Mouse (Mus musculus): ENCODE data around the gene Ptms. TPM values are rescaled to one million over a fixed set of nuclear protein-coding genes. Genes with fewer than 3 reads are reported as not detected.
"Not testable (repeated sequence)": the region's sequence is repeated elsewhere in the genome, so short reads cannot be mapped to it uniquely, and the experiment has no call there.

The Ptms gene
- polyA plus RNA-seq, 1 experiment from 2014 or later: 47.6 TPM

DNA sequence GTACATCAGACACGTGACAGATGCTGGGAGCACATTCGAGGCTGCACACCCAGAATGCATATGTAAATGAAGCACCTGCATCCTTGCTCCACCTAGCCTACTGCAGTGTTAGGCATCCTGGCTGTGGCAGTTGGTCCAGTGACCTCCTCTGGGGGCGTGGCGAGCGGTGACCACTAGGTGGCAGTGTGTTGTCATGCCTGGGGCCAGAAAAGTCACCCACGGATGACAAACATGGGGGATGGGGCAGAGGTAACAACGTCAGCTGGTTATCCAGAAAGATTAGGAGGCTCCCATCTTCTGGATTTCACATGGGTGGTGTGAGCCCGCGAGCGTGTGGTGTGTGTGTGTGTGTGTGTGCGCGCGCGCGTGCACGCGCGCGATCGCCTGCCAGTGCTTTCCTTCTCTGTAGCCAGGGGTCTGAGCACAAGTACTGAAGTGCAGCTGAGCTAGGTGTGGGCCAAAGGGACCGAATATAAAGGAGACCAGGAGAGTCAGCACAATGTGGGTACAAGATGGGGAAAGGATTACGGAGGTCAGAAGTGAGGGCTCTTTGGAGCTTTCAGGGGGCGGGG, 16.2 kb downstream of the Ptms start:
- Histone ChIP-seq H3K4me3 (replicated peaks) (peak overlapping the region; percentile 68), H3K9me3 (replicated peaks) (no peaks in the 10 kb centered on the region), H3K27ac (peak overlapping the region; percentile 85), H3K4me1 (replicated peaks) (peaks cover 13% of the 10 kb centered on the region), H3K27me3 (peaks cover 17% of the 10 kb centered on the region), H3K9ac (peak overlapping the region; percentile 72), H3K36me3 (no peaks in the 10 kb centered on the region), H3K4me2 (peak overlapping the region; percentile 91)
- ATAC-seq (ENCODE audit: low read depth) (peak; percentile 73), DNase-seq (peak; percentile 86)
- under 1% methylated on average over 23 of the region's 23 CpGs for WGBS (ENCODE audit: insufficient replicate concordance)

DNA sequence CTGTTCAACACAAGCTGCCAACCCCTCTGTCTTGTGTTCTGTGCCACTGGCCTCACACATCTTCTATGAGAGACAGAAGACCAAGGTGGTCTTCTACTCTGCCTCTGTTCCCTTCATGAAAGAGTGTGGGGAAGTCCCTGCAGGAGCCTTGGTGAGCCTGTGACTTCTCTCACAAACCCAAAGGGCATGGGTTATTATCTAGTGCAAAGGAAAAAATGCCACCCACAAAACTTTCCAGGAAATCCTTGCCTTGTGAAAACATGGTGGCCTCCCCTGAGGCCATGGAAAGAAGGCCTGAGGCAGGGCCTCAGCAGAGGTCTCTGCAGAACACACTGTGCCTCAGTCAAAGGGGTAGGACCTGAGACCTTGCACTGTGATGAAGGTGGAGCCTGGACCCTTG, 18.1 kb downstream of the Ptms start:
- Histone ChIP-seq H3K36me3 (no peaks in the 10 kb centered on the region), H3K4me2 (no peak overlapping the region), H3K9me3 (replicated peaks) (no peaks in the 10 kb centered on the region), H3K4me3 (replicated peaks) (no peak overlapping the region), H3K27ac (no peak overlapping the region), H3K27me3 (no peaks in the 10 kb centered on the region), H3K9ac (no peak overlapping the region), H3K4me1 (replicated peaks) (peaks cover 13% of the 10 kb centered on the region)
- ATAC-seq (ENCODE audit: low read depth) (no peak), DNase-seq (no peak)

DNA sequence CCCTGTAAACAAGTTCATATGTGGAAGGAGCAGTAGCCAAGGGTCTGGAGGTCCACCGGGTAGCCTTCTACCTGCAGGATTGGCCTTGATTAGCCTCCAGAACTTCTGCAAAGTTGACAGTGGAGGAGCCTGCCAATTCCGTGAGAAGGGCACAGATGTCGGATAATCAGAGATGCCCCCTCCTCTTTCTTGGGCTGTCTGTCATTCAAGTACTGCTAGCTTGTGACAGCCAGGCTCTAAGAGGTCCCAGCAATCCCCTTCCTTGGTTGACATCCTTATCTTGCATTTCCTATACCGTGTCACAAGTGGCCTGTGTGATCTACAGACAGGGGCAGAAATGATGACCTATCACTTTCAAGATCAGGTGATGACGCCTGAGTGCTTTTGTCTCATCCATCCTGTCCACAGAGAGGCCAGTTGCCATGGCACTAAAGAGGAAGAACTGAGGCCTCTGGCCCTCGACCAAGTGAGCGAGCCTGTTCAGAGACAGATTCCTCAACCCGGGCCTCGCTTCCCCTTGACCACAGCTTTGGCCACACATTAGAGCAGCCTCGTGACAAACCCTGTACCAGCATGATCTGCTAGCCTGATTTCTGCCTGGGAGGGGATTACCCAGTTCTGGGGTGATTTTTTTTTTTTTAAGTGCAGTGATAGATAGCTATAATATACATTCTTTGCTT, 19.0 kb downstream of the Ptms start:
- Histone ChIP-seq H3K9ac (no peak overlapping the region), H3K4me3 (replicated peaks) (no peak overlapping the region), H3K4me1 (replicated peaks) (peaks cover 13% of the 10 kb centered on the region), H3K27me3 (no peaks in the 10 kb centered on the region), H3K4me2 (no peak overlapping the region), H3K27ac (no peak overlapping the region), H3K9me3 (replicated peaks) (no peaks in the 10 kb centered on the region), H3K36me3 (no peaks in the 10 kb centered on the region)
- no peak for ATAC-seq (ENCODE audit: low read depth)
- 21% methylated on average over 10 of the region's 10 CpGs for WGBS (ENCODE audit: insufficient replicate concordance)
- no peak for DNase-seq

DNA sequence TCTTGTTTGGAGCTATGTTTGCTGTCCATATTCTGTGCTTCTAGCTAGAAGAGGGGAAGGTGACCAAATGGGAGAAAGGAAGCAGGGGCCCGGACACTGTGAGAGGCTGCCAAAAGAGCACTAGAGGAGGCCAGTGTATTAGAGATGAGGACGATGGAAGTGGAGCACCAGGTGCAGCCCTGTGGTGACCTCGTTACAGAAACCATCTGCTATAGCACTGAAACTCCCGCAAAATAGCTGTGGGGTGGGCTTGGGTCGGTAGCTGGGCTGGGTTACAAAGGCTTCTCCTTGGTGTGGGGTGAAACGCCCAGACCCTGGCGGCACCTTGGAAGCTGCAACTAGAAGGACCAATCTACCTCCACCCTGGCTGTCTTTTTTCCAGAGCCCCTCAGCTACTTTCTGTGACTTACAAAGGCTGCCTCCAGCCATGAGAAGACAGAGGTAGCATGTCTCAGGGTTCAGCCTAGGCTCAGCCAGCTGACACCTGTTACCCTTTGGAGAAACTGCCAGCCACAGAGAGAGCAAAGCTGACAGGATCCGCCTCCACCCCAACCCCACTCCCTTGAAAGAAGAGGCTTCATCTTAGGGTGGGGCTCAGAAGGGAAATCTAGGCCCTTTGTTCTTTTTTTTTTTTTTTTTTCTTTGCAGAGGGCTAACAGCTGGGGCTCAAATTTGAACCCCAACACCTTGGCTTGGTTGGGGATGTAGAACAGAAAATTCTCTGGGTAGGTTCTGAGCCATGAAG, 19.7 kb downstream of the Ptms start:
- Histone ChIP-seq H3K9ac (no peak overlapping the region), H3K4me2 (no peak overlapping the region), H3K36me3 (no peaks in the 10 kb centered on the region), H3K9me3 (replicated peaks) (no peaks in the 10 kb centered on the region), H3K27me3 (no peaks in the 10 kb centered on the region), H3K4me1 (replicated peaks) (peaks cover 12% of the 10 kb centered on the region), H3K27ac (no peak overlapping the region), H3K4me3 (replicated peaks) (no peak overlapping the region)
- 58% methylated on average over 8 of the region's 8 CpGs for WGBS (ENCODE audit: insufficient replicate concordance)
- DNase-seq (no peak), ATAC-seq (ENCODE audit: low read depth) (no peak)

DNA sequence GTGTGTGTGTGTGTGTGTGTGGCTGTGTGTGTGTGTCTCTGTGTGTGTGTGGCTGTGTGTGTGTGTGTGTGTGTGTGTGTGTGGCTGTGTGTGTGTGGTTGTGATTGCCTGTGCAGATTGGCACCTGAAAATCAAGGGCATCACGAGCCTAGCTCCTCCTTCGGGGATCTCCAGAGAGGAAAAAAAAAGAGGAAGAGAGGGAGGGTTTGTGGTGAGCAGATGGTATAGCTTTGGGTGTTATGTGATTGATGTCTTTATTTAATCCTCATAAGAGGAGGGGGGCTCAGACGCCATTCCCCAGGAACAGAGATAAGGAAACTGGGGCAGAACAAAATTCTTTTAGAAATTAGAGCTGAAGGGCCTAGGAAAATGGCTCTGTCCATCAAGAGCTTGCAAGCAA, 21.5 kb downstream of the Ptms start:
- Histone ChIP-seq H3K4me1 (replicated peaks) (no peaks in the 10 kb centered on the region), H3K27ac (no peak overlapping the region), H3K27me3 (no peaks in the 10 kb centered on the region), H3K4me2 (no peak overlapping the region), H3K36me3 (no peaks in the 10 kb centered on the region), H3K4me3 (replicated peaks) (no peak overlapping the region), H3K9ac (no peak overlapping the region), H3K9me3 (replicated peaks) (no peaks in the 10 kb centered on the region)
- 14% methylated on average over 3 of the region's 3 CpGs for WGBS (ENCODE audit: insufficient replicate concordance)
- no peak for DNase-seq
- no peak for ATAC-seq (ENCODE audit: low read depth)

DNA sequence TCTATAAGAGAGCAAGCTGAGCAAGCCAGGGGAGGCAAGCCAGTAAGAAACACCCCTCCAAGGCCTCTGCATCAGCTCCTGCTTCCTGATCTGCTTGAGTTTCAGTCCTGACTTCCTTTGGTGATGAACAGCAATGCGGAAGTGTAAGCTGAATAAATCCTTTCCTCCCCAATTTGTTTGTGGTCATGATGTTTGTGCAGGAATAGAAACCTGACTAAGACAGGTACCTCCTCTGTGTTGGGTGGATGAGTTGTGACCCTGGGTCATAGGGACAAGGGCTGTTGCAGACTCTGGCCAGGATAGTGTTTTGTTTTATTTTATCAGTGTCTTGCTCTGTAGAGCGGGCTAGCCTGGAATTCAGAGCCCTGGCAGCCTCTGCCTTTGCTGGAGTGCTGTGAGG, 25.8 kb downstream of the Ptms start:
- H3K4me3 ChIP-seq (replicated peaks); H3K9ac ChIP-seq; H3K27ac ChIP-seq; H3K4me1 ChIP-seq (replicated peaks); H3K4me2 ChIP-seq; ATAC-seq (ENCODE audit: low read depth); H3K9me3 ChIP-seq (replicated peaks); H3K27me3 ChIP-seq; H3K36me3 ChIP-seq; DNase-seq: not testable (repeated sequence)
- 78% methylated on average over 2 of the region's 2 CpGs for WGBS (ENCODE audit: insufficient replicate concordance)

DNA sequence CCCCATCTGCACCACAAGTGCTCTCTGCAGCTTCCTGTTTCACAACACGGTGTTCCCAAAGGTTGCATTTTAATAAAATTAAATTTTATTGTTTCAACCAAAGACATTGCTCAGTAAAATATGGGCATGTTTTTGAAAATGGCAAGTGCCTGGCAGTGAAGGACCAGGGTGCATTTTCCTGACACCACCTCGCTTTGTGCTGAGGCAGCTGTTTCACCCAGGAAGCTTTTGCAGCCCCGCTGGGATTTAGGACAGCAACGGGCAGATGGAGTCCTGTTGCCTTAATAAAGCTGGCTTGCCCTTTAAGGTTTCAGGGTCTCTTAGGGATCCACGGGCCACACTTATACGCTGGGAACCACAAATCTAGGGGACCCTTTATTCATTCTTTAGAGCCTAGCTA, 28.9 kb downstream of the Ptms start:
- ATAC-seq (ENCODE audit: low read depth) (no peak), DNase-seq (no peak)
- no peaks in the 10 kb centered on the region for H3K4me1 ChIP-seq (replicated peaks)
- H3K4me3 ChIP-seq (replicated peaks): no peak overlapping the region
- no peak overlapping the region for H3K9ac ChIP-seq
- H3K36me3 ChIP-seq: no peaks in the 10 kb centered on the region
- no peak overlapping the region for H3K27ac ChIP-seq
- H3K27me3 ChIP-seq: no peaks in the 10 kb centered on the region
- H3K4me2 ChIP-seq: no peak overlapping the region
- no peaks in the 10 kb centered on the region for H3K9me3 ChIP-seq (replicated peaks)
- WGBS (ENCODE audit: insufficient replicate concordance): 50% methylated on average over 6 of the region's 6 CpGs

DNA sequence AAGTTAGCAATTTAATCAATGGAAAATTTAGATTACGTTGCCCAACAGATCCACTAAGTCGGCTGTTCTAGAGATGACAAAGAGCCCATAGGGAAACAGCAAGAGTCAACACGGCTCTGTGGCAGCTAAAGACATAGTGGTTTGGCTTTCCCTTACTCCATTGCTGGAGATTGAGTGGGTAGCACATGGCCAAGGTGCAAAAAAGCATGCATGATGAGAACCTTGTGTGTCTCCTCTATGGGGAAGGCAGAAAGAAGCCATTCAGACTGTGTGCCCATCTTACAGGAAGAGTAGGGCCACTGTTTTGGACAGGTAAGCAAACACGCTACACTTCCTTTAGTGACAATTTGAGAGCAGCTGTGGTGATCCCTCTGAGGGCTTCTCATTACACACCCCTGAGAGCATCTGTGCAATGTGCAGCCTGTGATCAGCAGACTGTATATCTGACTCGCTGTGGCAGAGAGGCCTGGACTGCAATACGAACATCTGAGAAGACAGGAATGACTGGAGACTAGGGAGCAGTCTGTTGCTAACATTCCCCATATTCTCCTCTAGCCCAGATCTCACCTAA, 31.3 kb downstream of the Ptms start:
- ATAC-seq (ENCODE audit: low read depth): no peak
- Histone ChIP-seq H3K27ac (no peak overlapping the region), H3K9ac (no peak overlapping the region), H3K9me3 (replicated peaks) (no peaks in the 10 kb centered on the region), H3K4me2 (no peak overlapping the region), H3K4me3 (replicated peaks) (no peak overlapping the region), H3K27me3 (no peaks in the 10 kb centered on the region), H3K36me3 (no peaks in the 10 kb centered on the region), H3K4me1 (replicated peaks) (no peaks in the 10 kb centered on the region)
- DNase-seq: no peak
- WGBS (ENCODE audit: insufficient replicate concordance): 74% methylated on average over 6 of the region's 6 CpGs

DNA sequence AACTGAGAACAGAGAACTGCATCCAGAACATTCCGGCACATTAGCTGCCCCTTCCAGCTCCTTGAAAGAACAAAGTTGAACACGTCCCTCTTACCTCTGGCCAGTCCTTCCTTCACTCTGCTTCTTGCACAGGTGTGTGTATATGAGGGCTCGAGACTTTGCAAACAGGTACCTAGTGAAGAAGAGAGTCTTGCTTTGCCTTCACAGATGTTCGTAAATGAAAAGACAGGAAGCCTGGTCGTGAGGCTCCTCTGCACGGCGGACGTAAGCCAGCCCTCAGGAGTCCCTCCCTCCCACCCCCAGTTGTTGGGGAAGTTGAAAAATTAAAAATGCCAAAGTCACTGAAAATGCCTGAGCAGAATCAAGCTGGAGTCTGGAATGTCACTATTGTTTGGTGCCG, 31.9 kb downstream of the Ptms start, which contains the start of gene Cd4:
Gene Cd4 (minus strand): TSS at position 236 of the 400 bp plus-strand sequence.
- no peak within 1 kb of the TSS for H3K4me3 ChIP-seq (replicated peaks)
- DNase-seq (no peak), ATAC-seq (ENCODE audit: low read depth) (no peak)
- H3K4me1 ChIP-seq (replicated peaks): no peaks in the 10 kb centered on the region
- no peak within 1 kb of the TSS for H3K27ac ChIP-seq
- H3K36me3 ChIP-seq: no peaks in the 10 kb centered on the region
- WGBS (ENCODE audit: insufficient replicate concordance): 61% methylated on average over 9 of the region's 9 CpGs
- H3K9ac ChIP-seq: no peak within 1 kb of the TSS
- H3K9me3 ChIP-seq (replicated peaks): no peaks in the 10 kb centered on the region
- no peaks in the 10 kb centered on the region for H3K27me3 ChIP-seq
- H3K4me2 ChIP-seq: no peak within 1 kb of the TSS

DNA sequence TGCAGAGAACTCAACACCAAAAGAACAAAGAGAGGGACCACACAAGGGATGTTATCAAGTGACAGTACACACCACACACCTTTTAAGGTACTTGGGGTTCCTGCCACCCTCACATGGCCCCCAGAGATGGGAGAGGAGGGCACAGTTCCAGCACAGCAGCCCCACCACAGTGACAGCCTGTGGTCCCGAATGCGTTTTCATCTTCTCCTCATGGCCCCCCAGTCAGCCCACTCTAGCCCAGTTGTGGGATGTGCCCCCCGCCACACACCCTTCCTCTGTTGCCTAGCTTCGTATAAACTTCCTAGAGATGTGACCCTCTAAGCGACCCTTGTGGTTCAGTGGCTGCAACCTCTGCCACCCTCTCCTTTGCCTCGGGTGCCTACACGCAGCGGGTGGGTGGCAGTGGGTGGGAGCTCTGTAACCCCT, 33.9 kb downstream of the Ptms start:
- DNase-seq (no peak), ATAC-seq (ENCODE audit: low read depth) (no peak)
- Histone ChIP-seq H3K4me1 (replicated peaks) (no peaks in the 10 kb centered on the region), H3K36me3 (no peaks in the 10 kb centered on the region), H3K27ac (no peak overlapping the region), H3K4me3 (replicated peaks) (no peak overlapping the region), H3K9ac (no peak overlapping the region), H3K9me3 (replicated peaks) (no peaks in the 10 kb centered on the region), H3K4me2 (no peak overlapping the region), H3K27me3 (no peaks in the 10 kb centered on the region)
- WGBS (ENCODE audit: insufficient replicate concordance): 70% methylated on average over 8 of the region's 8 CpGs

DNA sequence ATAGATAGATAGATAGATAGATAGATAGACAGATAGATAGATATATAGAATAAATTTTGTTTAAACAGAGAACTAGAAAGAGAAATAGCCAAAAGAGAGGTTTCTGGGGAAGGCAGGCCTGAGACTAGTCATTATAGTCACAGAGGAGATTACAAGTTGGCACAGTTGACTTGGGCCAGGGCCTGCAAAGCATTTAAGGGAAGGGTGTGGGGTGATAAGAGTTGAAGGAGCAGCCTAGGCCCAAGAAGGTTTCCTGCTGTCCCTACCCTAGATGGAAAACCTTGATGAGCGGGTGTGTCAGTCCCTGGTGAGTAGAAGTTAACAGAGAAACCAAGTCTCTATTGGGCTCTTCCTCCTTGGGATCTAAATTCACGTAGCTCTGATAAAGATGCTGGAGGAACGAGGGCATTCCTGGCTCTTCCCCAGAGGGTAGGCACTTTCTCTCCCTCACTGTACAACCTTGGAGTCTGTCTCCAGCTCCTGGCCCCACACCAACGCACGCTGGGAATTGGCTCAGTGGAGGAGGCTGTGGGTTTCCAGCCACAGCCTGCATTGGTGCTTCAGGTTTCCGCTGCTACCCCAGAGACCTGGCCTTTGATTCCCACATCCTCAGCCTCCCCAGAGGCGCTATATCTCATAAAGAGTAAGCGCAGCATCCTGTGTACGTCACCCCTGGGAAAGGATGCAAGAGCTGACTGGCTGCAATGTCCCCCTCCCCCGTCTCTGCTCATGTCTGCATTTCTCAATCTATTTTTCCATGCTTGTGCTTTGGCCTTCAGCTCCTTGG, 35.0 kb downstream of the Ptms start:
- 38% methylated on average over 10 of the region's 10 CpGs for WGBS (ENCODE audit: insufficient replicate concordance)

More for the DNA sequence above, 35.0 kb downstream of the Ptms start:
- no peak overlapping the region for H3K9ac ChIP-seq
- no peak overlapping the region for H3K4me3 ChIP-seq (replicated peaks)
- no peaks in the 10 kb centered on the region for H3K9me3 ChIP-seq (replicated peaks)
- ATAC-seq (ENCODE audit: low read depth): no peak
- no peaks in the 10 kb centered on the region for H3K27me3 ChIP-seq
- no peaks in the 10 kb centered on the region for H3K36me3 ChIP-seq
- no peak for DNase-seq
- H3K4me2 ChIP-seq: no peak overlapping the region
- H3K4me1 ChIP-seq (replicated peaks): no peaks in the 10 kb centered on the region
- H3K27ac ChIP-seq: no peak overlapping the region

All from liver, embryonic 13.5 days (tissue).